Mouse (Mus musculus) neutrophil, adult 5-6 weeks (primary cell): ENCODE data around the gene Gm16181. TPM values are rescaled to one million over a fixed set of nuclear protein-coding genes. Genes with fewer than 3 reads are reported as not detected.

ENCODE experiments used
- ATAC-seq: fragments of 151-379, 151-347 bp; 2 replicates; pipeline ENCODE4 v1.8.0; 2017; ENCODE audit warnings: mild to moderate bottlenecking, moderate TSS enrichment; ENCODE audit not compliant: insufficient number of reproducible peaks, poor library complexity, low FRiP score, severe bottlenecking; ENCODE audit errors: extremely low read depth
- total RNA-seq: library from RNA; stranded (forward); fragments of 200-1000 nt; gene quantifications from 2 replicates; pipeline ENCODE4 v1.2.3, GENCODE M21; 2017

Gm16181 gene
- total RNA-seq, 1 experiment from 2014 or later: not detected

DNA sequence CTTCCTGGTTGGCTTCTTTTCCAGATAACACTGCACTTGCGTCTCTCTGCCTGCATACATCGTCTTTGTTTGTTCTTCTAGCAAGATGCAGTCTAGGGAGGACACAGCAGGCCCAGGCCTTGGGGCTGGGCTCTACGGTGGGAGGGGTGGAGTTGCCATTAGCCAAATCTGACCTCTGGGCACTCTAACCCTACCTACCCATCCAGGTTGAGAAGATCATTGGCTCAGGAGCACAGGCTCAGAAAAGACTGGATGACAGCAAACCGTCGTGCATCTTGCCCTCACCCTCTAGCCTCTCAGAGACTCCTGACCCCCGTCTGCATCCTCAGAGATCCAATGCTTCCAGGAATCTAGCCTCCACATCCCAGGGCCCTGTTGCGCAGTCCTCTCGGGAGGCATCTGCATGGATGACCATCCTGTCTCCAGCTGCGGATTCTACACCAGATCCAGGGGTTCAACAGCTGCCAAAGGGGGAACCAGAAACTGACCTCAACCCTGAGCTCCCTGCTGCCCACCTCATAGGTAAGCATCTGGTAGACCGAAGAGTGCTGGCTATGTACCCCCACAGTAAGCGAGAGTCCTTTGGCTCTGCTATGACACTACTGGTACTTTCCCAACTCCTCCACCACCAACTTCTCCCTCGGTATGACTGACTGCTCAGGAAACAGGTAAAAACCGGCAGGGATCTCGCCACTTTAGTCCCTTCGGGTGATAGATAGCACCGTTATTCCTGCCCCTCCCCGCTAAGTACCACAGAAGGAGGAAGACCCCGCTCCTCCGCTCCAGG, 25.6 kb upstream of the Gm16181 start:
- no peak for ATAC-seq

DNA sequence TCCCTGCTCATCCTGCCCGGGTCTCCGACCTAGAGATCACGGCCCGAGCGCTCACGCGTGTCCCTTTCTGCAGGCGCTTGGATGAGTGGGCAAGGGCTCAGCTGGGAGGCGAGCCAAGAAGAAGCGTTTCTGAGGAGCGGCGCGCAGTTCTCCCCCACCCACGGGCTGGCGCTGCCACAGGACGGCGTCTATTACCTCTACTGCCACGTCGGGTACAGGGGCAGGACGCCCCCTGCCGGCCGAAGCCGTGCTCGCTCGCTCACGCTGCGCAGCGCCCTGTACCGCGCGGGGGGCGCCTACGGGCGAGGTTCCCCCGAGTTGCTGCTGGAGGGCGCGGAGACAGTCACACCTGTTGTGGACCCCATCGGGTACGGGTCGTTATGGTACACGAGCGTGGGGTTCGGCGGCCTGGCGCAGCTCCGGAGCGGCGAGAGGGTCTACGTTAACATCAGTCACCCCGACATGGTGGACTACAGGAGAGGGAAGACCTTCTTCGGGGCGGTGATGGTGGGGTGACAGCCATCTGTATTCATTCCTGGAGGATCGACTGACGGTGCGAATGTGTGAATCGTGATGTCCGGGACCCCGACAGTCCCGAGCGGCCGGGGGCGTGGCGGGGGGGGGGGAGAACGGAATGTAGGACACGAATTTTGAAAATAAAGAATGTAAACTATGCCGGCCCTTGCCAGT, 24.9 kb upstream of the Gm16181 start:
- ATAC-seq: peak; percentile 63

DNA sequence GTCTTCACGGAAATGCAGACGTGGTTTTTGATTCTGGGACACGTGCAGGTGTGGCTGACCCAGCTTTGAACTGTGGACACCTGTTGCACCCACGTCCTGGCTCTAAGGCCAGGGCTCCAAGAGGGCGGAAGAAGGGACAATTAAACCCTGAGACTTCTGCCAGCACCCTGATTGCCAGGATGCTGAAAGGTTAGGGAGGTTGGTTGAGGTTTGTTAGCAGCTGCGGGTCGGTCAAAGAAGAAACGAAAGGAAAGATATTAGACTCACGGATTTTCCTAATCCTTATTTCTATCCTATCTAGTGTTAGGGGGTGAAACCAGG, 24.4 kb upstream of the Gm16181 start:
- no peak for ATAC-seq

DNA sequence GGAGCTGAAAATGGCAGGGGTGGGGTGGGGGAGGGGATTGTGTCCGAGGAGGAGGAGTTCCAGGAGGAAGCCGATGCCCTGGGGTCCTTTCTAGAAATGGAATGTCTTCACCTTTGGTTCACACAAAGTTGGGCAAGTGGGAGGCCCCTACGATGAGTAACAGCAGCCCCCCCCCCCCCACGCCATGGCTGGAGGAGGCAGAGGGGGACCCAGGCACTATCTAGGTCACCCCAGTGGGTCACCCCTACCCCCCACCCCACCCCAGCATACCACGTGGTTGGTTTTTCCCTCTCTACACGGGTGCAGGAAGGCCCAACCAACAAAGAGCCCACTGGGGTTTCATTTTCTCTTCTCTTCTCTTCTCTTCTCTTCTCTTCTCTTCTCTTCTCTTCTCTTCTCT, 23.5 kb upstream of the Gm16181 start:
- ATAC-seq: no peak

DNA sequence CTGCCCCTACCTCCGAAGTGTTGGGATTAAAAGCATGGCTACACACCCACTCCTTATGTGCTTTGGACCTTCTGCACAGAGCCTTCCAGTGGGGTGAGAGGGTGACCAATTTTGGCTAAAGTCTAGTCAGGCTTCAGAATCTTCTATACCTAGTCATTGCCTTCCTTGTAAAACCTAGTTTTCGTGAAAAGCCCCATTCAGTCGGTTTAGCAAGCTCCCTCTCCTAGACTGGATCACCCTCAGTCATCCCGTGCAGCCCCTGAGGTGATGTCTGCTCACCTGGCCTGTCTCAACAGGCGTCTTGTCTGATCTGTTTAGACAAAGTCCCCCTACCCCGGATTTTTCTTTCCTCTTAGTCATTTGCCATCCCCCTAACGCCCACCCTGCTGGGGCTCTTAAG, 22.6 kb upstream of the Gm16181 start:
- no peak for ATAC-seq

DNA sequence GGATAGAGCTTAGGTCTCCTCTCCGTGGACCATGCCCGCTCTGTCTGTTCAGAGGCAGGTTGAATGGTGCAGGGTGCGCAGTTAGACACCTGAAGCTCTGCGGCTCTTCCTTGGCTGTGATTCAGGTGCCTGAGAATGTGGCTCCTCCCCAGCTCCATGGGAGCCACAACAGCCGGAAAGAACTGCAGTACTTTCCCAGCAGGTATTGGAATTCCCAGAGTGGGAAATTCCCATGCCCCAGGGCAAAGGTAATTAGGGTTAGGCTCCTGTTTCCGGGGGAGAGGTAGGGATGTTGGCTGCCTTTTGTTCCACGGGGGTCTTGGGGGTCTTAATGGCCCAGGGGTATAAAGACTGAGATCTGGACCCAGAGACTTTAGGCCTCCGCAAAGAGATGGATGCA, 21.7 kb upstream of the Gm16181 start:
- no peak for ATAC-seq

DNA sequence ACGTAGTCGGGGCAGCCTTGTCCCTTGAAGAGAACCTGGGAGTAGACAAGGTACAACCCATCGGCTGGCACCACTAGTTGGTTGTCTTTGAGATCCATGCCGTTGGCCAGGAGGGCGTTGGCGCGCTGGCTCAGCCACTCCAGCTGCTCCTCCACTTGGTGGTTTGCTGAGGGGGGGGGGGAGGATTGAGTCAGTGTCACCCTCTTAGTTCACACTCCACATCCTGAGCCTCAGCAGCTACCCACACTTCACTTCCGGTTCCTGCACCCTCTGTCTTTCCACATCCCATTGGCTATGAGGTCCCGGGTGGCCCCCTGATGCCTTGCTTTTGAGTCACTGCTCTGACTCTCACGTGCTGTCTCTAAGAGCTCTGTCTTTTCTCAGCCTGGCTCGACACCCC, 20.2 kb upstream of the Gm16181 start:
- peak; percentile 67 for ATAC-seq

DNA sequence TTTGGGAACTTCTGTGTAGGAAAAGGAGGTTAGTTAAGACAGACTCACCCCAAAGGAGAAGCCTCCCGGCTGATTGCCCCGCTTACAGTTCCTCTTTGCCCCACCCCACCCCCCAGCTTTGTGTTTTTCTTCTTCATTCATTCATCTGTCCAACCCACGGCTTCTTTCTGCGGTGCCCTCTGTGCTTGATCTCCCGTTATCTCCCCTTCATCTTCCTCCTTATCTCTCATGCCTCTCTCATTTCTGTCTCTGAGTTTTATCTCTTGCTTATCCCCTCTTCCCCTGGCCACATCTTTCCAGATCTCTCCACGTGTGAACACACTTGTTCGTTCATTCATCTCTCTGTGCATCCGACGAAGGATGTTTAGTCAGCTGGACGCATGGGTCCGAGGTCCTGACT, 19.5 kb upstream of the Gm16181 start:
- ATAC-seq: no peak

DNA sequence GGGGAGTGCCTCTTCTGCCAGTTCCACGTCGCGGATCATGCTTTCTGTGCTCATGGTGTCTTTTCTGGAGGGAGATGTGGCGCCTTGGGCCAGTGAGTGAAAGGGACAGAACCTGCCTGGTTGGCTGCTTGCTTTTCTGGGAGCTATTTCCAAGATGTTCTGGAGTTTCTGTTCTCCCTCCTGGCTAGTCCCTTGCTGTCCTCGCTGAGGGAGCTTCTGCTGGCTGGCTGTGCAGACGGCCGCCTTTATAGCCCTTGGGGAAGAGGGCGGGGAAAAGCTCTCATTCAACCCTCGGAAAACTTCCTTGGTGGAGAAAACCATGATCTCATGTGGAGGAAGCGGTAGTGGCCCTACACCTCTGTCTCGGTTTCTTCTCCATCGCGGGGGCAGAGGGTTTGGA, 18.8 kb upstream of the Gm16181 start, which contains the start of gene Tnf:
TSS of gene Tnf (minus strand) at position 221 of the 400 bp plus-strand sequence.
- peak; percentile 13; the same call in 1 of the 2 replicates for ATAC-seq

DNA sequence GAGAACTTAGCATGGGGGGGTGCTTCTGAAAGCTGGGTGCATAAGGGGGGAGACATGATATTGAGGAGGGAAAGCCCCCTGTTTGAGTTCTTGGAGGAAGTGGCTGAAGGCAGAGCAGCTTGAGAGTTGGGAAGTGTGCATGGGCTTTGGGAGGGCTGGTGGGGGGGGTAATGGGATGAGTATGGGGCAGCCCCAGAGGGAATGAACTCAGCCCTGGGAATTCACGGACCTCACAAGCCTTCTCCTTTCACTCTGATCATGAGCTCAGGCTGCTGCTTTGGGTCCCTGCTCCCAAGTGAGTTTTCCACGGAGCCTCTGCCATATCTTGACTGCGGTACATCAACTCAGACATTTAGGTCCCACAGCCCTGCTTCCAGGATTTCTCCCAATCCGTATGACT, 18.2 kb upstream of the Gm16181 start:
- ATAC-seq: no peak

DNA sequence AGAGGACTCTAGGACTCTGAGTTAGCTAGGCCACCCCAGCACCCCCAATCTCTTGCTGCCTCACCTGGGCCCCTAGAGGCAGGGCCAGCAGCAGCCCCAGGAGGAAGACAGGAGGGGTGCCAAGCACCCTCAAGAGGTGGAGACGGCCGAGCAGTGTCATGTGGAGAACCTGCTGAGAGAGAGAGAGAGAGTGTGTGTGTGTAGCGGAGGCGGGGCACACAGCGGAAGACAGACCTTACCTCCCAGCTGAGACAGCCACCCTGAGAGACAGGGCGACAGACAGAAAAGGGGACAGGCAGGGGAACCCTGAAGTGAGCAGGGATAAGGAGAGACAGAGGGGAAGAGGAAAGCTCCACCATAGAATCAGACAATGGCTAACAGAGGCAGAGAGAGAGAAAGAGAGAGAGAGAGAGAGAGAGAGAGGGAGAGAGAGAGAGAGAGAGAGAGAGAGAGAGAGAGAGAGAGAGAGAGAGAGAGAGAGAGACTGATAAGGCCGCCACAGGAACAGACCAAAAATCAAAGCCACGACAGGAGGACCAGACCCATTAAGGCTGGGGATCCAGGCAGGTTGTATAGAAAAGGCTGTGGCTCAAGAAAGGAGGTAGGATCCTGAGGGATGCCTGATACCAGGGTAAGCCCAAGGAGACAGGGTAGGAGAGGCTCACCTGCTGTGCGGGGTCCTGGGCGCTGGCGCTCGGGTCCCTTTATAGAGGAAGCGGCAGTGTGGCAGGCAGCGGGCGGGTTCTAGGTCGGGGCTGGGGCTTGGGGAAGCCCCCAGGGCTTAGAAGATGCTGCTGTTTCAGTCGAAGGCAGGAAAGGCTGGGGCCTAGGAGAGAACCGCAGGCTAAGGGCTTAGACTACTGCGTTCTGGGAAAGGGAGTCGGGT, 15.9 kb upstream of the Gm16181 start, which contains the start of gene Lta:
TSS of gene Lta (minus strand) at position 858 of the 886 bp plus-strand sequence.
- ATAC-seq: peak; percentile 64

DNA sequence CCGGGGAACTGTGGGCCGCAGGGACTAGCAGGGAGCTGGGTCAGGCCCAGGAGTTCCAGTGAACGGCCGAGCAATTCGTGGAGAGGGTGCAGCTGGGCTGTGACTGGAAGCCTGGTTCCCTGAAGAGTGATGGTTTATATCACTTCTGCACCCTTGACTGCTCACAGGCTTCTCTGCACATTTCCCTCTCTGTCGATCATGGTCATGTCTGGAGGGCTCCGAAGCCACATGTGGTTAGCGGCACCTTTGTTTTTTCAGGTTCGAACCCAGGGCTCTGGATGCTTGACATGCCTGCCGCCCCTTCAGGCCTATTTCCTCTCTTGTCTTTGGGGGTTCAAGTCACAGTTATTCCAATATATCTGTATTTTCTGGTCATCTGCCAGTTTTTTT, 15.3 kb upstream of the Gm16181 start:
- no peak for ATAC-seq

DNA sequence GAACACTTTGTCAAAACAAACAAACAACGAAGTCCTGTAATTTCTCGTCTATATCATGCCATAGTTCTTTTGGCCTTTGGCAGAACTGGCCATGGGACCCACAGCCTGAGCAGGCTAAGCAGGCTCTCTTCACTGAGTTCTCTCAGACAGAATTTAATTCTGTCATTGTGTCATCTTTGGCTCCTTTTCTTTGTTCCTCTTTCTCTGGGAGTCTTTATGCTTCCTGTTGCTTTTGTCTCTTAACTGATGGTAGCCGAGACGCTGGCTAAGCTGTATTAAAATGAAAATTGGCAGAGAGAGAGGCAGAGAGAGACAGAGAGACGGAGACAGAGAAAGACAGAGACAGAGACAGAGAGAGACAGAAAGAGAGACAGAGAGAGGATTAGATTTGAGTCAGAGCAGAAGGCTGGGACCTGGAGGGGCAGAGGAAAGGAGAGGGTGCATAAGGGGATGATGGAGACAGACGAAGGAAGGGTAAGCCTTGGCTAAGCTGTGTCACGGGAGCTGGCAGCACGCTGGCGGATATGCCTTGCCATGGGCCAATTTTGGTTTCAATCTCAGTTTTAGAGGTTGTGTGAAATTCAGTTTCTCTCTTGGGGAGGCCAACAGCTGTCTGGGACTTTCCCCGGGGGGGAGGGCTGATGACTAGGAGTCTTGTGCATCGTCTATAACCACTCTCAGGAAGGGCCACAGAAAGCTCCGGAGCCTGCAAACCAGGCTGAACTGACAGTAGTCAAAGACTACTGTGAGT, 10.7 kb upstream of the Gm16181 start:
- peak; percentile 81 for ATAC-seq

DNA sequence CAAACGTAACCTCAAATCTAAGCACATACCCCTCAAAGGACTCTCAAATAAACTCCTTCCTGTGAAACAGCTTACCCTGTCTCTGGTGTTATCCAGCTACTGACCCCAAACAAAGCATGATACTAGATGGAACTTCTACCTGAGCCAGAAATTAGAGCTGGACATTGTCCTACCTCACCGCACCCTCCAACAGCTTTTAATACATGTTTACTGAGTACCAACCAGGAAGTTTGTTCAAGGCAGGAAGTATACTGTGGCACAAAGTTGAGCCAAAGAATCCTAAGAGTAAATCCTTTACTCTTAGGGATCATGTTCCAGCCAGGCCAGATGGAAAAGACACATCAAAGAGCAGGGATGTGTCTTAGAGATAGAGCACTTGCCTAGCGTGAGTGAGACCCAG, 10.0 kb upstream of the Gm16181 start:
- ATAC-seq: no peak

DNA sequence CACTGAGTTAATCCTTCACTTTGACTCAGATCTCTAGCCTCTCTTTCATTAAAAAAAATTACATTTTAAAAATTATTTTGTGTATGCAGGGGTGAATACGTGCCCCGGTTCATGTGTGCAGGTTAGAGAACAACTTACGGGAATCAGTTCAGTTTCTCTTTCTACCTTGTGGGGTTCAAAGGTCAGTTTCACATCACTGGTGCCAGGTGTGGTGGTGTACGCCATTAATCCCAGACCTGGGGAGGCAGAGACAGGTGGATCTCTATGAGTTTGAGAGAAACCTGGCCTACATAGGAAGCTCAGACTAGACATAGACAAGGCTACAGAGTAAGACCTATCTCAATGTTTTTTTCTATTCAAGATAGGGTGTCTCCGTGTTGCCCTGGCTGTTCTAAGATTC, 7.6 kb upstream of the Gm16181 start:
- ATAC-seq: no peak

DNA sequence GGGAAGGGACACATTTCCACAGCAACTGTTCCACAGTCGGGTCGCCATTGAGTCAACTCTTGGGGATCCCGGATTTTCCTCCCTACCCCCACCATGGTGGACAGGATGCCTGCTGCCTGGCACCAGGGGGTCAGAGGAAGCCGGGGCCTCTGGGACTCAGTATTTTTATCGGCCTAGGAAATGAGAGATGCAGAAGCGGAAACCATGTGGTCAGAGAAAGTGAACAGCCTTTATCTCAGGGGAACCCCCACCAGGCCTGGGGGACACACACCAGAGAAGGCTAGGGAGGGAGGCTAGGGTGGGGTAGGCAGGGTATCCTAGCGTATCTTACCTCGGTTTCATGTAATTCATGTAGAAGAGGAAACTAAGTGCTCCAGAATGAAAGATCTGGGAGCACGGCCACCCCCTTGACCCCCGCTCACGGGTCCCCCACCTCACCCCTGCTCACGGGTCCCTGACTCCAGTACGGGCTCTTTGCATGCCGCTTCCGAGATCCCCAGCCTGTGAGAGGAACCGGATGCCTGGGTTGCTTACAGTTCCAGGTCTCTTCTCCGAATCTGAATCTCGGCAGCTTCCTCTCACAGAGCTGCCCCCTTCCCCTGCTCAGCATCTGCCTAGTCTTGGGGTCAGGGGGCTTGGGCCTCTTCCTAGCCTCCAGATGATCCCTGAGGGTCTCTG, 2.0 kb upstream of the Gm16181 start:
- ATAC-seq: peak; percentile 68

DNA sequence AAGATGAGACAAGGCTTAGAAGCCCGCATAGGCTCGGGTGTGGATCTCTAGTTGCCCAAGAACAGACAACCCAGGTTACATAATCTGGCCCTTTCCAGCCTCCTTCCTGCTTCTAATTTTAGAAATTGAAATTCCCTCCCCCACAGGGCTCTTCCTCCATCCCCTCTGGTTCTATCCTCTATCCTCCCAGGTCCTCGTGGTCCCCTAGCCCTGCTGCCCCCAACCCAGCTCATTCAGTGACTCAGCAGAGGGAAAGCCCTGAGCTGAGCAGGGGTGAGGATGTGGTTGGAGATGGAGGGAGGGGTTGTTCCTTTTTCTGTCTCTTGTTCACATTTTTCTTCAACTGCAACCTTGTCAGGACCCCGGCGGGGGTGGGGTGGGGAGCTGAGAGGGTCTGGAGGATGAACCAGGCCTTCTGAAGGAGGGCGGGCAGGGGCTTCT, 1.0 kb upstream of the Gm16181 start:
- peak; percentile 37; the same call in 1 of the 2 replicates for ATAC-seq

DNA sequence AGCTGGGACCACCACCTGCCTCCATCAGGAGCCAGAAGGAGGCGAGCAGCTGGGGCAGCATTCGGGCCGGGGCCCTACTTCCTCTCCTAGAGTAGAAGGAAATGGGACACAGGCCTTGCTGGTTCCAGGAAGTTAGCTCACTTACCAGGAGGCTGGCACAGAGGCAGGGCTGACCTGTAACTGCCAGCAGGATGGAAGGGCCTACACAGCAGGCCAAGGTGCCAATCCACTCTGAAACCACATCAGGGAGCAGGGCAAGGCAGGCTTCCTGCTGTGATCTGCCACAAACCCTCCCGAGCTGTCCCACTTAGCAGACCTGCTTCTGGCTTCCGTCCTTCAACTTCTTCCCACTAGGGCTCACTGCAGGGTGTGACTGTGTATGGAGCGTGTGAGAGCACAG, 1.7 kb downstream of the Gm16181 start:
- ATAC-seq: no peak
